Mouse (Mus musculus) spleen, adult 12 weeks (tissue): ENCODE measurements around the gene Vav3.

Source experiments
- DNase-seq: peaks from one replicate; pipeline ENCODE4 v3.0.0; 2022; ENCODE audit warnings: low spot score

Gene Vav3

DNA sequence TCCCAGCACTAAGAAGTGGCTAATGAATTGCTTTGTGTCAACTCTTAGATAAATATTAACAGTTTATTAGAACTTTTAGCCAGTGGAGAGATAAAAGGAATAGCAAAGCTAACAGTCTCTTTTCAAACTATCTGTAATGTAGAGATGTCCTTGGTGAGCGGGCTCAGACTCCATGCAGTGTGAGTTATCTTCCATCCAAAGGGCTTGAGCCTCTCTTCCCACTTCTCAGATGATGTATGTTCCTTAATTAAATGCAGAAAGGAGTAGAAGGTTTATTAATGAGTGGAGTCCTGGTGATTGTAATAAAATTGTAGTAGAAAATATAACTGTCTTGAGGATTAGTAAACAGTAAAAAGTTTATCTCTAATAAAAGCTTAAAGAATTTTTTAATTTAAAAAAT lies 169.3 kb downstream of the Vav3 start:
- no peak for DNase-seq

GRCm38 (mm10) chr3:109511849-109512248 lies 171.4 kb downstream of the Vav3 start:
- DNase-seq = no peak

- DNase-seq = no peak
Measured at GRCm38 (mm10) chr3:109515479-109515878, 175.0 kb downstream of the Vav3 start.

DNA sequence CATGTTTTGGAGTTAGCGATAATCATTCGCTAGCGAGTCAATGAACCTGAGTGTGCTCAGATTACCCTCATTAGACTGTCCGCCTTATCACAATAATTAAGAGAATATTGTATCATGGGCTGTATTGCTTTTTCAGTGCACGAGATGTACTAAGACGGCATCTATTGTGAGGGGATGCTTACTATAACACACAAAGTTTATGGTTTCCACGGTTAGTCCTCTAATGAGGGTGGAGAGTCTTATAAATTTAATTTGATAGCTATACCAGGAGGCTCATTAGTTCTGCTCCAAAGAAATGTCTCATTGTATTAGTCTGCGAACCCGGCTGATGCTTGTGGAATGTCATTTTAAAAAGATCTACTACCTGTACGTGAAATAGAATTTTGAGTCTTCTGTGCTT lies 175.9 kb downstream of the Vav3 start:
- no peak for DNase-seq

GRCm38 (mm10) chr3:109522115-109522514 lies 181.7 kb downstream of the Vav3 start:
- no peak for DNase-seq

DNA sequence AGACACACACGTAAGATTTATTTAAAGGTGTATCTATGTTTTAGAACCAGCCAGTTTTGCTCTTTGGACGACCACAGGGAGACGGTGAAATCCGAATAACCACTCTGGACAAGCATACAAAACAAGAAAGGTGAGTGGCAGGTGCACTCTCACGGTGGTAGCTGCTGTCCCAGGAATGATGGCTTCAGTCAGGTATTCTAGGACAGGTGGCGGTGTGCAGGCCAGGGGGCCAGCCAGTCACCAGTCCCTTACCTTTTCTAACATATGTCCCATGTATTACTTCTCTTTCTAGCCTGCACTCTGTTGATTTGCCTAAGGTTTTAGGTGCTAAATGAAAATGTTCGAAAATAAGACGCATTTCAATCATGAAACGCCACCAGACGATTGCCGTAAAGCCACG lies 185.4 kb downstream of the Vav3 start:
- no peak for DNase-seq

DNA sequence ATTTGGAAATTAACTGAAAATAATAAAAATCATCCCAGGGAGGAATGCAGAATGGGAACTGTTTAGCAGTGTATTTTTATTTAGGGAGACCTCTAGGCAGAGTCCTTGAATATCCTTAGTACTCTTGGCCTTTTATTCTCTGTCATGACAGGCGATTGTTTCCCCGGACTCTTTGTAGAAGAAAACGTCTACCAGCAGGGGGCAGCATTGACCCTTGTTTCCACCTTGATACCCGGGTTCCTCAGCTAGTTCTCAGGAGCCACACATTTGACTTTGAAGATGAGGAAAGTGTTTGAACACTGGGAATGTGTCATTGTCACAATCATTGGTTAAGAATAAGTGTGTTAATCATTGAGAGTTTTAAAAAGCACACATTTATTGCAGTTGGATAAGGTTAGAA lies 185.8 kb downstream of the Vav3 start:
- peak; percentile 3 for DNase-seq

- no peak for DNase-seq
Measured at GRCm38 (mm10) chr3:109526651-109527050, 186.2 kb downstream of the Vav3 start.

DNA sequence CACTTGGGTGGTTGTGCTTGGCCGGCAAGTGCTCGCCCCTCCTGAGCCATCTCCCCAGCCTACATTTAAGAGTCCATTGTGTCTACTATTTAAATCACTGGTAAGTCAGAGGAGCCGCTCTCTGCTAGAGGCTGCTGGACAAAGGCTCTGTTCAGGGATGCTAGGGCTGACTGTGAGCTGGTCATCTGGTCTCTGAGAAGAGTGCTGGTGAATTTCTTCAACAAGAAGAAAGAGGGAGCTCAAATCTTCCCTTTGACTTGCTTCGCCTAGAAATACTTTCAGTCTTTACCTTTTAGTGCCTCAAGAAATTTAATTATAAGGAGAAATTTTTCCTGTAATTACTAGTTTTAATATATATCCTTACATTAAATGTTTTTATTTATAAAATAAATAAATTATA lies 188.2 kb downstream of the Vav3 start:
- DNase-seq = no peak

GRCm38 (mm10) chr3:109537686-109538085 lies 197.2 kb downstream of the Vav3 start:
- no peak for DNase-seq

GRCm38 (mm10) chr3:109540009-109540408 lies 199.6 kb downstream of the Vav3 start:
- DNase-seq = no peak

- DNase-seq = no peak
Measured at GRCm38 (mm10) chr3:109544476-109545221, 204.2 kb downstream of the Vav3 start.

GRCm38 (mm10) chr3:109557329-109557728 lies 216.9 kb downstream of the Vav3 start:
- no peak for DNase-seq

GRCm38 (mm10) chr3:109561295-109561694 lies 220.8 kb downstream of the Vav3 start:
- DNase-seq = no peak

- no peak for DNase-seq
Measured at GRCm38 (mm10) chr3:109561776-109562175, 221.3 kb downstream of the Vav3 start.

DNA sequence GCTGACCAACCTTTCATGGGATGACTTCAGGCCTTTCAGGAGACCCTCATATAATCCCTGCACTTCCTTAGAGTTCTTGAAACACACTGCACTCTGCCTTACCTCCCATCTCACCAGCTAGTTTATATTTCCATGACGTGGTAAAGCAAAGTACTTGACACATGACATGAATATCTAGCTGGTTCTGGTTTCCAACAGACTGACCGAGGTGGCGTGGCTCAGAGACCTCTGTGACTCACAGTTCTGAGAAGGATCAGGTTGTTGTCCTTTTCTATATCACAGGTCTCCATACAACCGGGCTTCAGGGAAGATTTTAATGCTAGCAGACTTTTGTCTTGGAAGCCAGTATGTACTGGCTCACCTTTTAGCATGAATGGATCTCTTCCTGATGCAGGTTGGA lies 221.8 kb downstream of the Vav3 start:
- DNase-seq = no peak

DNA sequence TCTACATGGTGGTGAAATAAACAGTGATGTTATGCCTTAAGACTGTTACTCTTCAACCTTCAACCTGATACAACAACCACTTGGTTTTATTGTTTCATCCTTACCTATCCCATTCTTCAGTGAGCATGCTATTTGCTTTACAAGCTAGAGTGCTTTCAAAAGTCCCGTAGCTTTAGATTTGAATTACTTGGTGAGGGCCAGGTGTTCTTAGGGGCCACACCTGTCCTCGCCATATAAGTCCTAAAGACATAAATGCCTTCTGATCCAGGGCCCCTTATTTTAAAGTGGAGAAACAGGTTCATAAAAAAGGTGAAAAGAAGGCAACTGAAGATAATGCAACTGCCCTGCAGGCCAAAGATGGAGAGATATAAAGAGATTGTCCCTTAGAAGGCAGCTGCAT lies 224.0 kb downstream of the Vav3 start:
- DNase-seq = no peak

- no peak for DNase-seq
Measured at GRCm38 (mm10) chr3:109568542-109569265, 228.3 kb downstream of the Vav3 start.

DNA sequence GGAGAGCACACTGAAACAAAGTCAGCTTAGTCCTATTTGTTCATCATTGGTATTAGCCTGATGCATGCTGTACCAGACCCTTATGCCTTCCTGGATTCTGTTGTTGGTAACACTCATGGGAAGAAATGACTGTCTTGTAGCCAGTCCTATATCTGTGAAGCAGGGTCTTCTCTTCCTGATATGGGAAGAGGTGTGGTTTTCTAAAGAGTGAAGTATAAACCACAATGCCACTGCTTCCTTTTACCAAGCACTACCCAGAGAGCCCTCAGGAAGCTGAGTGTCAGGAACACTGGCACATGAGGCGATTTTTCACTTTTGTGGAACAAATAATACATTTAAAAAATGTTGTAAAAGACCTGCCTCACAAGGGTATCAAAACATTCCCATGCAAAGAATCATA lies 231.0 kb downstream of the Vav3 start:
- DNase-seq = no peak

GRCm38 (mm10) chr3:109572871-109573270 lies 232.4 kb downstream of the Vav3 start:
- DNase-seq = no peak

DNA sequence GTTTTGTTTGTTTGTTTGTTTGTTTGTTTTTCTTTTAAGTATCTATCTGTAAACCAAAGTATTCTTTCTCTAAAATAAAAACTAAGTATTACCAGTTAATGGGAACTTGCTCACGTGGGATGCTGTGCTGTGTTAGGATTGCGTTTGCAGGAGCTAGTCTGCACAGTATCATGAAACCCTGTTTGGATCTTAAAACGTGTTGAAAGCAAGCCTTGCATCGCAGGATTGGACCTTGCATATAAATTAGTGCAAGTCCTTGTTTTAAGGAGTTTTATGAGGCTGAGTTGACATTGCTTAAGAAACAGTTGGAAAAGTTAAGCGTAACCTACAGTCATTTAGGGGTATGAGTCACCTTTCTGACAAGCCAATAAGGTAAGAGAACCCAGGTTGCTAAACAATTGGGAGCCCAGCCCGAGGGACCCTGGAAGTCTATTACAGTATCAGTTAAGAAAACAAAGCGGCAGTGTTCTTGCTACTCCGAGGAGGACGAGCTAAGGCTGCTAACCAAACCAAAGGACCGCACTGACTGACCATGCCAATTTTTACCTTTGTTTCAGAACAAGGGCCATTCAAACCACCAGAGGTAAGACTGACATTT lies 233.2 kb downstream of the Vav3 start:
- DNase-seq = no peak

GRCm38 (mm10) chr3:109574161-109574560 lies 233.7 kb downstream of the Vav3 start:
- no peak for DNase-seq

GRCm38 (mm10) chr3:109578347-109578746 lies 237.9 kb downstream of the Vav3 start:
- no peak for DNase-seq
